Mouse (Mus musculus): ENCODE measurements around the gene Ranbp17.

DNA sequence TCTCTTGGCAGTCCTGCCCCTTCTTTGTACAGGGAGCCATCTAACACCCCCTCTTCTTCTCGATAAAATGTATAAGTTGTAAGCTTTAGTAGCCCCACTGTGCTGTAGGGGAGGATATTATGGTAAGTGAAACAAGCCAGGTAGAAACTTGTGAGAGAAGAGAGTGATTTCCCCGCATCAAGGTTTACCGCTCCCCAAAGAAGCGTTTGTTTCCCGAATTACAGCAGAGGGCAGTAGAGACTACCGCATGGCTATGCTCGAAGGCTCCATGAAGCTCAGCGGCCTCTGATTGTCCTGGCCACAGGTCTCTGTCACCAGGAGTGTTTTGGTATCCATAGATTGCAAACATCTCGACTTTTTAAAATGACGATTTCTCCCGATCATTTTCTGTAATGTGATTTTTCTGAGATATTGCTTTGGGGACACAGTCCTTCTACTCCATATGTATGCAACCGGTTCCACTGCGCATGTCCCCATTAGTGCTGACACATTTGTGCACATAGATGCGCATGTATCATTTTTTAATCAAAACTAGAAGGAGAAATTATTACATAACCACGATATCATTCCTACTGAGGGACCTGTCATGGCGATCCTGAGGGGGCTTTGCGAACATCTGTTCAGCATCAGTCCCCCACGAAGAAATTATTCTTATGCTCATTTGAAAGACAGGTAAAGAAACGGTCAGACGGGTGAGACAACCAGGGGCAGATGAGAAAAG, 336.9 kb downstream of the Ranbp17 start:
- TF ChIP-seq GATA1 (IDR thresholded peaks at IDR 0.05; ENCODE audit: low read length) (no peak), TAL1 (IDR thresholded peaks at IDR 0.05; ENCODE audit: low read length) (no peak)
